Mouse (Mus musculus) heart, postnatal 14 days (tissue): ENCODE data around the gene Yeats2. TPM values are rescaled to one million over a fixed set of nuclear protein-coding genes. Genes with fewer than 3 reads are reported as not detected.

Source experiments
- DNase-seq, 2 experiments: peaks; one replicate each; pipeline ENCODE4 v3.0.0; 2021 to 2022
- intact Hi-C: fragments of 180-260 bp; cut with DNase I; formaldehyde crosslinking; loops from one replicate; pipeline ENCODE4 v1.15.1; 2025
- total RNA-seq, 2 experiments: library from RNA; stranded (reverse); gene quantifications; 2 replicates each; pipeline ENCODE4 v1.2.3; 2021

Yeats2 gene
- total RNA-seq, 2 experiments from 2014 or later: 17.4 to 21.0 TPM

DNA sequence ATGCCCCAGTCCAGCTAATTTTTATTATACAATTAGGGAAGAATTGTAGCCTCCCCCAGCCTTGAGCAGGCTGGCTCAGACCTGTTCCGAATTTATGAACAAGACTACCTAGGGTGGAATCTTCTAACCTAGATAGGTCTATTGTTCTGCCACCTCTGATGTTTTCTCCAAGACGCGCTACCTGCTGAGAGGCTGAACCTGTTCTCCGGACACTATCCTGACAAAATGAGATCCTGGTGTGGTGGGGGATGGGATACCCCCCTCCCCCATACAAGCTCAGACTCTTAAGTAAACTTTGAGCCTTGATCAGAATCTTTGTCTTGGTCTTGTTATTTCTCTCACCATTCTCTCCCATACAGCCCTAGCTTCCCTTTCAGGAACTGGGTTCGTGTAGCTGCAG is 117.1 kb downstream of the Yeats2 start:
- intact Hi-C loops: no loop called here
- DNase-seq: no peak

DNA sequence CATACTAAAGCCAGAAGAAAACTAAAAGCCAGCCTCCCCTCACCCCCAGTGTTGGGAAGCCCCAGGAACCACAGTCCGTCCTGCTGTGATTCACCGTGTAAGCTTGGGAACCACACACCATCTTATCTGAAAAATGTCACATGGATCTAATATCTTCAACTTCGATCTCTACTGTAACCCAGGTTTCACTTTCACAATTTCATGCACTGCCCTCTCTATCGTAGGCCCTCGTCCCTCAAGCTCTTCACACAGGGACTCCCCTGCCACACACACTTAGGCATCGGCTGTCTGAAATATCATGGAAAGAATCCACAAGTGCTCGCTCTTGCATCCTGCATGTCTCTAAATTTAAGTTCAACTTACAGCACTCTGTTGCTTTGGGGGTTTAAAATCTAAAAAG is 124.2 kb downstream of the Yeats2 start:
- intact Hi-C loops: no loop called here
- DNase-seq: no peak

DNA sequence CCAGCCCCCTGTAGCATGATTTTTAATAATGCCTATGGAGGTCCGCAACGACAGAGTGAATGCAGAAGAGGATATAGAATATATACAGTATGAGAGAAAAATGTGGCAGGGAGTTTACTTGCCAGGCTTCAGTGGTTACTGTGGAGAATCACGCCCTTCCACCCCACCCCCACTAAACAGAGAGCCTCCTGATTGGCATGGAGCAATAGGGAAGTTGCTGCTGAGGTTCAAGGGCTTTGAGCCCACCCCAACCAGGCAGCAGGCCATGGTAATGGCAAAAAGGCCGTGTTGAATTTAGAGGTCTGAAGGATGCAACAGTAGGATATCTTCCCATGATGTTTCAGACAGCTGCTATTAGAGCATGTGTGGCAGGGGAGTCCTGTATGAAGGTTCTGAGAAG is 130.5 kb downstream of the Yeats2 start:
- DNase-seq: no peak

DNA sequence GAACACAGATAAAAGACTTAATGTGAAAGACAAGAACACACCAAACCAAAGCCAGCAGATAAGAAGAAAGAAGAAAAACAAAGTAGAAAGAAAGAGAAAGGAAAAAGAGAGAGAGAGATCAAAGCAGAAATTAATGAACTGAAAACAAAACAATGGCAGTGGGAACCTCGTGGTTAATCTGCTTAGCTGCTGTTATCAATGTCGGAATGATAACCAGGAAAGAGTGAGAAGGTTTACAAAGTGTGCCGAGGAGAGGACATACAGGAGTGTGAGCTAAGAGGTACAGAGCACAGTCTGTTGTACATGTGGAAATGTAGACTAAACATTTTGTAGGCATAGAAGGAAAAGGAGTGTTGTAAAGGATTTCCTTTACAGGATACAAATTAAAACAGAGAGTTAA is 132.1 kb downstream of the Yeats2 start:
- DNase-seq: no peak
- intact Hi-C loops: no loop called here

More for the DNA sequence above, 130.5 kb downstream of the Yeats2 start:
- intact Hi-C loops: no loop called here

DNA sequence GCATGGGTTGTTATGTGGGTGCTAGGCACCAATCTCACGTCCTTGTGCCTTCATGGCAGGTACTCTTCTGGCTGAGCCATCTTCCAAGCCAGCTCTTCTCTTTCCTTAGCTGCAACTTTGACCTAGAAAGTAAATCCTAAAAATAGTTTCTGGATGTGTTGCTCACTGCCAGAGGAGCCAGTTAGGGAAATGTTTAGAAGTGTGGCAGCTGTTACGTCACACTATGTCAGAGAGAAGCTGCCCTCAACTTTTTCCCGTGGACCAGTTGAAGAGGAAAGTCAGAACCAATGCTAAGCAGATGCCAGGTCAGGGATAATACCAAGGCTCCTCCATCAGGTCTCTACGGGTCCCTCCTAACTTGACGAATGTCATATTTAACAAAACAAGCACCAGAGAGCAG is 138.5 kb downstream of the Yeats2 start:
- no peak for DNase-seq
- intact Hi-C loops: no loop called here

DNA sequence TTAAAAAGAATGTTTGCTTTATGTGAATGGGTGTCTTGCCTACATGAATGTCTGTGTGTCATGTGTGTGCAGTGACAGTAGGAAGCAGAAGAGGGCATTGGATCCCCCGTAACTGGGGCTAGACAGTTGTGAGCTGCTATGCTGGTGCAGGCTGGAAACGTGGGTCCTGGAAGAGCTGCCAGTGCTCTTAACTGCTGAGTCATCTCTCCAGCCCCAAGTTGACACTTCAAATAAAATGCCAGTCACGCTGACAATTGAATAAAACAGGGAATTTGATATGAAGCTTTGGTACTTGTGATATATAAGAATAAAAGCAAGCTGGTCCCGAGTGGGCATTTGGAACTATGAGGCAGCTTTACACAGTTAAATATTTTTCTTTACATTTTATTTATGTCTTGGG is 139.4 kb downstream of the Yeats2 start:
- intact Hi-C loops: no loop called here
- DNase-seq: no peak

Other genes starting within 250 kb of the Yeats2 start
- 1 to 10 TPM; 6.5 to 6.8 TPM for gene Klhl6, start 158.0 kb upstream of the Yeats2 start, total RNA-seq
- 100 to 1,000 TPM; 210 to 229 TPM for gene Klhl24, start 43.5 kb upstream of the Yeats2 start, total RNA-seq
- gene Map6d1, start 100.3 kb downstream of the Yeats2 start, total RNA-seq: 1 to 10 TPM in 1 of 2 experiments, under 1 TPM in 1; 0.51 to 1.1 TPM
- 100 to 1,000 TPM in 1 of 2 experiments, 10 to 100 TPM in 1; 89.4 to 103 TPM for gene Parl, start 161.3 kb downstream of the Yeats2 start, total RNA-seq
- 1 to 10 TPM in 1 of 2 experiments, under 1 TPM in 1; 0.63 to 1.1 TPM for gene Cyp2ab1, start 184.3 kb downstream of the Yeats2 start, total RNA-seq